Mouse (Mus musculus) ES-E14 (cell line): ENCODE results near the gene Nrarp.

Experiments used
- MAFK ChIP-seq: IDR thresholded peaks from 2 replicates; pipeline ENCODE4 v1.6.1; 2014; ENCODE audit warnings: mild to moderate bottlenecking, low read depth, low read length, inconsistent platforms; ENCODE audit not compliant: insufficient read depth
- ZNF384 ChIP-seq: IDR thresholded peaks from 2 replicates; pipeline ENCODE4 v1.6.1; 2012; ENCODE audit warnings: low read depth, low read length, inconsistent platforms

DNA sequence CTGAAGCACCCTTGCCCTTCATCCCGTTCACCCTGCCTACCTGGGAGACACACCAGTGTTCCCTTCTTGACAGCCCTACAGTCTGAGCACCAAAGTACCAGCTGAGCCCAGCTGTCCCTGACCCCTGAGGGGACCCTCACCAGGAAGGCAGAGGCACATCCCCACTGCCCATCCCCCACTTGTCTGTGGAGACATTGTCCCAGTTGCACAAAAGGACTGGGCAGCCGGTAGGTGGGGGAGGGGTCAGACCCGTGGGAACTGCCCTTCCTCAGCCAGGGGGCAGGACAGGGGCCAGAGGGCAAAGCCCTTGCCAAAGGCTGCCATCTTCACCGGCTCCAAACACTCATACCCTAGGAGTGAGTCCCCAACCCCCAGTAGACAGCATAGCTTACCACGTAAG is 10.8 kb upstream of the Nrarp start:
- TF ChIP-seq MAFK (no peak), ZNF384 (no peak)
